Mouse (Mus musculus) lung, adult 2 months (tissue): ENCODE measurements around the gene Cebpa.

Experiments used
- CTCF ChIP-seq: fragments of 200-500 bp; IDR thresholded peaks from 2 replicates; pipeline ENCODE4 v1.5.1; 2011; ENCODE audit warnings: mild to moderate bottlenecking, low read length, control low read depth; ENCODE audit not compliant: insufficient read depth
- POLR2A ChIP-seq: fragments of 200-500 bp; IDR thresholded peaks from 2 replicates; pipeline ENCODE4 v1.6.1; 2011; ENCODE audit warnings: low read depth, mild to moderate bottlenecking, control low read depth, low read length, borderline replicate concordance; ENCODE audit errors: extremely low read depth

GRCm38 (mm10) chr7:35120146-35120691 is 1.1 kb downstream of the Cebpa start:
- no peak for TF ChIP-seq CTCF
- no peak for TF ChIP-seq POLR2A
